Mouse (Mus musculus): ENCODE results near the gene Cald1.

GRCm38 (mm10) chr6:34602091-34602490 is 3.8 kb downstream of the Cald1 start:
- no peak for TF ChIP-seq CTCF (IDR thresholded peaks at IDR 0.05; ENCODE audit: insufficient read depth, low read length)
- no peak for TF ChIP-seq POLR2A (IDR thresholded peaks at IDR 0.05; ENCODE audit: borderline replicate concordance, extremely low read depth, low read depth, low read length)

Data from lung, adult 2 months (tissue).